Mouse (Mus musculus): ENCODE measurements at regions not wholly inside any gene's neighbourhood (a gene's known extent, or its start where the extent isn't known, plus 50 kb on each side); places are given as distances from the start of the nearest gene placed in this dataset.

- Histone ChIP-seq H3K4me2 (replicated peaks; ENCODE audit: low read depth, low read length) (no peak overlapping the region), H3K9me3 (ENCODE audit: control insufficient read depth, low read depth, low read length) (no peaks in the 10 kb centered on the region), H3K9ac (replicated peaks; ENCODE audit: low read depth, low read length) (no peak overlapping the region), H3K4me3 (ENCODE audit: low read depth, low read length) (no peak overlapping the region), H3K4me1 (ENCODE audit: control insufficient read depth, insufficient read depth, low read length) (no peaks in the 10 kb centered on the region), H3K27me3 (ENCODE audit: control insufficient read depth, insufficient read depth, low read length) (no peaks in the 10 kb centered on the region), H3K36me3 (ENCODE audit: control insufficient read depth, insufficient read depth, low read length) (no peaks in the 10 kb centered on the region), H3K27ac (ENCODE audit: low read length) (no peak overlapping the region)
- no peak for ATAC-seq (ENCODE audit: insufficient number of reproducible peaks, insufficient read depth, low FRiP score, low read depth)
Observed at GRCm38 (mm10) chr9:101640598-101640997, 221.0 kb upstream of the 9630041A04Rik start.

- no peaks in the 10 kb centered on the region for H3K36me3 ChIP-seq (ENCODE audit: control insufficient read depth, insufficient read depth, low read length)
- no peaks in the 10 kb centered on the region for H3K9me3 ChIP-seq (ENCODE audit: control insufficient read depth, low read depth, low read length)
- H3K27me3 ChIP-seq (ENCODE audit: control insufficient read depth, insufficient read depth, low read length) = no peaks in the 10 kb centered on the region
- no peak overlapping the region for H3K27ac ChIP-seq (ENCODE audit: low read length)
- no peak overlapping the region for H3K4me2 ChIP-seq (replicated peaks; ENCODE audit: low read depth, low read length)
- WGBS = 77% methylated on average over 2 of the region's 2 CpGs
- H3K4me3 ChIP-seq (ENCODE audit: low read depth, low read length) = no peak overlapping the region
- no peak overlapping the region for H3K9ac ChIP-seq (replicated peaks; ENCODE audit: low read depth, low read length)
- no peak for ATAC-seq (ENCODE audit: insufficient number of reproducible peaks, insufficient read depth, low FRiP score, low read depth)
- H3K4me1 ChIP-seq (ENCODE audit: control insufficient read depth, insufficient read depth, low read length) = peaks cover 3% of the 10 kb centered on the region; the same call in 1 of the 2 replicates
Observed at GRCm38 (mm10) chr9:101616261-101616660, 245.4 kb upstream of the 9630041A04Rik start.

GRCm38 (mm10) chr9:101615176-101615575 is 246.5 kb upstream of the 9630041A04Rik start:
- Histone ChIP-seq H3K27ac (ENCODE audit: low read length) (peak overlapping the region; percentile 15; the same call in 1 of the 2 replicates), H3K36me3 (ENCODE audit: control insufficient read depth, insufficient read depth, low read length) (no peaks in the 10 kb centered on the region), H3K4me3 (ENCODE audit: low read depth, low read length) (no peak overlapping the region), H3K4me1 (ENCODE audit: control insufficient read depth, insufficient read depth, low read length) (peaks cover 3% of the 10 kb centered on the region; the same call in 1 of the 2 replicates), H3K9ac (replicated peaks; ENCODE audit: low read depth, low read length) (no peak overlapping the region), H3K4me2 (replicated peaks; ENCODE audit: low read depth, low read length) (no peak overlapping the region), H3K9me3 (ENCODE audit: control insufficient read depth, low read depth, low read length) (no peaks in the 10 kb centered on the region), H3K27me3 (ENCODE audit: control insufficient read depth, insufficient read depth, low read length) (no peaks in the 10 kb centered on the region)
- ATAC-seq (ENCODE audit: insufficient number of reproducible peaks, insufficient read depth, low FRiP score, low read depth) = no peak
- 59% methylated on average over 3 of the region's 3 CpGs for whole genome bisulfite sequencing

GRCm38 (mm10) chr9:101613933-101614332 is 247.7 kb upstream of the 9630041A04Rik start:
- 67% methylated on average over 3 of the region's 3 CpGs for WGBS
- Histone ChIP-seq H3K27me3 (ENCODE audit: control insufficient read depth, insufficient read depth, low read length) (no peaks in the 10 kb centered on the region), H3K4me3 (ENCODE audit: low read depth, low read length) (no peak overlapping the region), H3K36me3 (ENCODE audit: control insufficient read depth, insufficient read depth, low read length) (no peaks in the 10 kb centered on the region), H3K4me1 (ENCODE audit: control insufficient read depth, insufficient read depth, low read length) (peaks cover 3% of the 10 kb centered on the region; the same call in 1 of the 2 replicates), H3K9ac (replicated peaks; ENCODE audit: low read depth, low read length) (no peak overlapping the region), H3K4me2 (replicated peaks; ENCODE audit: low read depth, low read length) (no peak overlapping the region), H3K27ac (ENCODE audit: low read length) (no peak overlapping the region), H3K9me3 (ENCODE audit: control insufficient read depth, low read depth, low read length) (no peaks in the 10 kb centered on the region)
- ATAC-seq (ENCODE audit: insufficient number of reproducible peaks, insufficient read depth, low FRiP score, low read depth) = no peak

- Histone ChIP-seq H3K4me3 (ENCODE audit: low read depth, low read length) (no peak overlapping the region), H3K9ac (replicated peaks; ENCODE audit: low read depth, low read length) (no peak overlapping the region), H3K27me3 (ENCODE audit: control insufficient read depth, insufficient read depth, low read length) (no peaks in the 10 kb centered on the region), H3K36me3 (ENCODE audit: control insufficient read depth, insufficient read depth, low read length) (no peaks in the 10 kb centered on the region), H3K4me2 (replicated peaks; ENCODE audit: low read depth, low read length) (no peak overlapping the region), H3K27ac (ENCODE audit: low read length) (peak overlapping the region; percentile 41; the same call in 1 of the 2 replicates), H3K9me3 (ENCODE audit: control insufficient read depth, low read depth, low read length) (no peaks in the 10 kb centered on the region), H3K4me1 (ENCODE audit: control insufficient read depth, insufficient read depth, low read length) (peaks cover 3% of the 10 kb centered on the region; the same call in 1 of the 2 replicates)
- no peak for ATAC-seq (ENCODE audit: insufficient number of reproducible peaks, insufficient read depth, low FRiP score, low read depth)
- WGBS = 56% methylated on average over 2 of the region's 2 CpGs
Observed at GRCm38 (mm10) chr9:101613471-101613870, 248.2 kb upstream of the 9630041A04Rik start.

- no peaks in the 10 kb centered on the region for H3K36me3 ChIP-seq (ENCODE audit: control insufficient read depth, insufficient read depth, low read length)
- H3K4me3 ChIP-seq (ENCODE audit: low read depth, low read length) = no peak overlapping the region
- H3K4me2 ChIP-seq (replicated peaks; ENCODE audit: low read depth, low read length) = no peak overlapping the region
- peaks cover 3% of the 10 kb centered on the region; the same call in 1 of the 2 replicates for H3K4me1 ChIP-seq (ENCODE audit: control insufficient read depth, insufficient read depth, low read length)
- no peaks in the 10 kb centered on the region for H3K27me3 ChIP-seq (ENCODE audit: control insufficient read depth, insufficient read depth, low read length)
- no peak overlapping the region for H3K9ac ChIP-seq (replicated peaks; ENCODE audit: low read depth, low read length)
- 79% methylated on average over 5 of the region's 5 CpGs for WGBS
- no peaks in the 10 kb centered on the region for H3K9me3 ChIP-seq (ENCODE audit: control insufficient read depth, low read depth, low read length)
- H3K27ac ChIP-seq (ENCODE audit: low read length) = peak overlapping the region; percentile 41; the same call in 1 of the 2 replicates
- ATAC-seq (ENCODE audit: insufficient number of reproducible peaks, insufficient read depth, low FRiP score, low read depth) = no peak
Observed at GRCm38 (mm10) chr9:101612971-101613370, 248.7 kb upstream of the 9630041A04Rik start.

GRCm38 (mm10) chr9:101612571-101612970 is 249.1 kb upstream of the 9630041A04Rik start:
- Histone ChIP-seq H3K27ac (ENCODE audit: low read length) (no peak overlapping the region), H3K4me3 (ENCODE audit: low read depth, low read length) (no peak overlapping the region), H3K36me3 (ENCODE audit: control insufficient read depth, insufficient read depth, low read length) (no peaks in the 10 kb centered on the region), H3K9ac (replicated peaks; ENCODE audit: low read depth, low read length) (no peak overlapping the region), H3K27me3 (ENCODE audit: control insufficient read depth, insufficient read depth, low read length) (no peaks in the 10 kb centered on the region), H3K9me3 (ENCODE audit: control insufficient read depth, low read depth, low read length) (no peaks in the 10 kb centered on the region), H3K4me1 (ENCODE audit: control insufficient read depth, insufficient read depth, low read length) (peaks cover 3% of the 10 kb centered on the region; the same call in 1 of the 2 replicates), H3K4me2 (replicated peaks; ENCODE audit: low read depth, low read length) (no peak overlapping the region)
- WGBS = 73% methylated on average over 4 of the region's 4 CpGs
- ATAC-seq (ENCODE audit: insufficient number of reproducible peaks, insufficient read depth, low FRiP score, low read depth) = no peak

- no peak for ATAC-seq (ENCODE audit: insufficient number of reproducible peaks, insufficient read depth, low FRiP score, low read depth)
- Histone ChIP-seq H3K4me3 (ENCODE audit: low read depth, low read length) (no peak overlapping the region), H3K9ac (replicated peaks; ENCODE audit: low read depth, low read length) (no peak overlapping the region), H3K27me3 (ENCODE audit: control insufficient read depth, insufficient read depth, low read length) (no peaks in the 10 kb centered on the region), H3K4me1 (ENCODE audit: control insufficient read depth, insufficient read depth, low read length) (peaks cover 3% of the 10 kb centered on the region; the same call in 1 of the 2 replicates), H3K4me2 (replicated peaks; ENCODE audit: low read depth, low read length) (no peak overlapping the region), H3K27ac (ENCODE audit: low read length) (no peak overlapping the region), H3K9me3 (ENCODE audit: control insufficient read depth, low read depth, low read length) (no peaks in the 10 kb centered on the region), H3K36me3 (ENCODE audit: control insufficient read depth, insufficient read depth, low read length) (no peaks in the 10 kb centered on the region)
- WGBS = 39% methylated on average over 3 of the region's 3 CpGs
Observed at GRCm38 (mm10) chr9:101611481-101611880, 250.2 kb upstream of the 9630041A04Rik start.

GRCm38 (mm10) chr9:101610806-101611443 is 250.7 kb upstream of the 9630041A04Rik start:
- no peaks in the 10 kb centered on the region for H3K27me3 ChIP-seq (ENCODE audit: control insufficient read depth, insufficient read depth, low read length)
- H3K27ac ChIP-seq (ENCODE audit: low read length) = no peak overlapping the region
- no peak for ATAC-seq (ENCODE audit: insufficient number of reproducible peaks, insufficient read depth, low FRiP score, low read depth)
- H3K9me3 ChIP-seq (ENCODE audit: control insufficient read depth, low read depth, low read length) = no peaks in the 10 kb centered on the region
- no peaks in the 10 kb centered on the region for H3K36me3 ChIP-seq (ENCODE audit: control insufficient read depth, insufficient read depth, low read length)
- no peak overlapping the region for H3K4me3 ChIP-seq (ENCODE audit: low read depth, low read length)
- peaks cover 3% of the 10 kb centered on the region; the same call in 1 of the 2 replicates for H3K4me1 ChIP-seq (ENCODE audit: control insufficient read depth, insufficient read depth, low read length)
- WGBS = 44% methylated on average over 8 of the region's 8 CpGs
- H3K9ac ChIP-seq (replicated peaks; ENCODE audit: low read depth, low read length) = no peak overlapping the region
- no peak overlapping the region for H3K4me2 ChIP-seq (replicated peaks; ENCODE audit: low read depth, low read length)

Measured in stomach, embryonic 14.5 days (tissue).